Mouse (Mus musculus): Measurements from ENCODE around the gene Cdh13.

DNA sequence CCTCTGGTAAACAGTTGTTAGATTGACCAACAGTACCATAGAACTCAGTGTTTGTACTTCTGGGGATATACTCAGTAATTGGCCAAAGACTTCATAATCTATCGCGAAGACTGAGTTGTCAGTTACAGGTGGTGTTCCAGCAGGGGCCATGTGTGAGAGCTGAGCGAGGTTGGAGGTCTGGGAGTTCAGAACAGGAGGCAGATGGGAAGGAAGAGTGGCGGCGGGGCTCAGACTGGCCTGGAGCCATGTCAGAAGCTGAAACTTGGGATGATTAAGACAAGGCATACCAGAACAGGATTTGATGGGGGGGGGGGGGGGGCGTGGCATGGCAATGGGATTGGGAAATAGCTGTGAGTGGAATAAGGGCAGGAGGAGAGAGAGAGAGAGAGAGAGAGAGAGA is 232.1 kb downstream of the Cdh13 start:
- no peak for TF ChIP-seq POLR2A (IDR thresholded peaks at IDR 0.05; ENCODE audit: borderline replicate concordance, extremely low read depth, low read depth, low read length)
- TF ChIP-seq CTCF (IDR thresholded peaks at IDR 0.05; ENCODE audit: insufficient read depth, low read length), result no peak
